Mouse (Mus musculus): ENCODE results near the gene Zcchc14. TPM values are rescaled to one million over a fixed set of nuclear protein-coding genes. Genes with fewer than 3 reads are reported as not detected.
"Not testable (repeated sequence)": the region's sequence is repeated elsewhere in the genome, so short reads cannot be mapped to it uniquely, and the experiment has no call there.

The Zcchc14 gene
- polyA plus RNA-seq, 1 experiment from 2014 or later: 12.6 TPM

- H3K27me3 ChIP-seq (replicated peaks): no peaks in the 10 kb centered on the region
- no peak overlapping the region for H3K4me2 ChIP-seq
- H3K9ac ChIP-seq: no peak overlapping the region
- H3K27ac ChIP-seq: no peak overlapping the region
- 0 out of 2 replicates have a peak, but pooled peaks cover 8% of the 10 kb centered on the region for H3K36me3 ChIP-seq
- no peak for ATAC-seq (ENCODE audit: insufficient read depth, low FRiP score, low read depth)
- no peak overlapping the region for H3K4me3 ChIP-seq (replicated peaks)
- H3K9me3 ChIP-seq: no peaks in the 10 kb centered on the region
- H3K4me1 ChIP-seq: no peaks in the 10 kb centered on the region
These were observed 39.3 kb downstream of the Zcchc14 start for GRCm38 (mm10) chr8:121613419-121613818.

GRCm38 (mm10) chr8:121609916-121610315 is 42.8 kb downstream of the Zcchc14 start:
- ATAC-seq (ENCODE audit: insufficient read depth, low FRiP score, low read depth): no peak
- H3K4me2 ChIP-seq: no peak overlapping the region
- H3K9ac ChIP-seq: no peak overlapping the region
- no peaks in the 10 kb centered on the region for H3K9me3 ChIP-seq
- no peaks in the 10 kb centered on the region for H3K4me1 ChIP-seq
- H3K27ac ChIP-seq: no peak overlapping the region
- H3K36me3 ChIP-seq: peaks cover 32% of the 10 kb centered on the region
- no peak overlapping the region for H3K4me3 ChIP-seq (replicated peaks)
- no peaks in the 10 kb centered on the region for H3K27me3 ChIP-seq (replicated peaks)
- 91% methylated on average over 11 of the region's 11 CpGs for WGBS

- no peak for ATAC-seq (ENCODE audit: insufficient read depth, low FRiP score, low read depth)
- 87% methylated on average over 15 of the region's 15 CpGs for WGBS
These were observed 43.5 kb downstream of the Zcchc14 start for GRCm38 (mm10) chr8:121609251-121609650.

GRCm38 (mm10) chr8:121607661-121608060 is 45.0 kb downstream of the Zcchc14 start:
- Histone ChIP-seq H3K36me3 (peaks cover 46% of the 10 kb centered on the region), H3K9me3 (no peaks in the 10 kb centered on the region), H3K4me3 (replicated peaks) (no peak overlapping the region), H3K27ac (no peak overlapping the region), H3K4me1 (no peaks in the 10 kb centered on the region), H3K9ac (no peak overlapping the region), H3K4me2 (no peak overlapping the region), H3K27me3 (replicated peaks) (no peaks in the 10 kb centered on the region)
- 82% methylated on average over 5 of the region's 5 CpGs for WGBS
- no peak for ATAC-seq (ENCODE audit: insufficient read depth, low FRiP score, low read depth)

More at GRCm38 (mm10) chr8:121609251-121609650, 43.5 kb downstream of the Zcchc14 start:
- H3K9me3 ChIP-seq: no peaks in the 10 kb centered on the region
- H3K27me3 ChIP-seq (replicated peaks): no peaks in the 10 kb centered on the region
- H3K4me1 ChIP-seq: no peaks in the 10 kb centered on the region
- H3K4me2 ChIP-seq: no peak overlapping the region
- H3K27ac ChIP-seq: no peak overlapping the region
- no peak overlapping the region for H3K9ac ChIP-seq
- H3K4me3 ChIP-seq (replicated peaks): no peak overlapping the region
- peaks cover 39% of the 10 kb centered on the region for H3K36me3 ChIP-seq

GRCm38 (mm10) chr8:121603801-121604200 is 48.9 kb downstream of the Zcchc14 start:
- WGBS: 92% methylated on average over 12 of the region's 12 CpGs
- Histone ChIP-seq H3K9ac (no peak overlapping the region), H3K9me3 (no peaks in the 10 kb centered on the region), H3K27ac (no peak overlapping the region), H3K4me2 (no peak overlapping the region), H3K27me3 (replicated peaks) (no peaks in the 10 kb centered on the region), H3K36me3 (peaks cover 58% of the 10 kb centered on the region), H3K4me1 (no peaks in the 10 kb centered on the region), H3K4me3 (replicated peaks) (no peak overlapping the region)
- no peak for ATAC-seq (ENCODE audit: insufficient read depth, low FRiP score, low read depth)

GRCm38 (mm10) chr8:121602860-121603259 is 49.8 kb downstream of the Zcchc14 start:
- H3K4me3 ChIP-seq (replicated peaks): no peak overlapping the region
- H3K27ac ChIP-seq: no peak overlapping the region
- no peaks in the 10 kb centered on the region for H3K27me3 ChIP-seq (replicated peaks)
- peaks cover 57% of the 10 kb centered on the region for H3K36me3 ChIP-seq
- no peak for ATAC-seq (ENCODE audit: insufficient read depth, low FRiP score, low read depth)
- WGBS: 15% methylated on average over 3 of the region's 3 CpGs
- no peaks in the 10 kb centered on the region for H3K4me1 ChIP-seq
- no peak overlapping the region for H3K9ac ChIP-seq
- no peak overlapping the region for H3K4me2 ChIP-seq
- no peaks in the 10 kb centered on the region for H3K9me3 ChIP-seq

GRCm38 (mm10) chr8:121602411-121602810 is 50.3 kb downstream of the Zcchc14 start:
- peaks cover 55% of the 10 kb centered on the region for H3K36me3 ChIP-seq
- H3K4me2 ChIP-seq: no peak overlapping the region
- 90% methylated on average over 12 of the region's 12 CpGs for WGBS
- no peak for ATAC-seq (ENCODE audit: insufficient read depth, low FRiP score, low read depth)
- no peaks in the 10 kb centered on the region for H3K27me3 ChIP-seq (replicated peaks)
- no peaks in the 10 kb centered on the region for H3K4me1 ChIP-seq
- no peaks in the 10 kb centered on the region for H3K9me3 ChIP-seq
- no peak overlapping the region for H3K9ac ChIP-seq
- no peak overlapping the region for H3K27ac ChIP-seq
- H3K4me3 ChIP-seq (replicated peaks): no peak overlapping the region

GRCm38 (mm10) chr8:121599842-121600241 is 52.9 kb downstream of the Zcchc14 start:
- Histone ChIP-seq H3K27ac (no peak overlapping the region), H3K4me1 (no peaks in the 10 kb centered on the region), H3K36me3 (peaks cover 45% of the 10 kb centered on the region), H3K9ac (no peak overlapping the region), H3K4me3 (replicated peaks) (no peak overlapping the region), H3K27me3 (replicated peaks) (no peaks in the 10 kb centered on the region), H3K4me2 (no peak overlapping the region), H3K9me3 (no peaks in the 10 kb centered on the region)
- WGBS: 83% methylated on average over 14 of the region's 14 CpGs
- ATAC-seq (ENCODE audit: insufficient read depth, low FRiP score, low read depth): no peak

- H3K9ac ChIP-seq: no peak overlapping the region
- no peak overlapping the region for H3K4me3 ChIP-seq (replicated peaks)
- H3K4me2 ChIP-seq: no peak overlapping the region
- H3K36me3 ChIP-seq: peaks cover 45% of the 10 kb centered on the region
- peak; percentile 75; the same call in 1 of the 2 replicates for ATAC-seq (ENCODE audit: insufficient read depth, low FRiP score, low read depth)
- peaks cover 7% of the 10 kb centered on the region; the same call in 1 of the 2 replicates for H3K4me1 ChIP-seq
- H3K9me3 ChIP-seq: no peaks in the 10 kb centered on the region
- H3K27me3 ChIP-seq (replicated peaks): no peaks in the 10 kb centered on the region
- WGBS: 33% methylated on average over 7 of the region's 7 CpGs
- H3K27ac ChIP-seq: no peak overlapping the region
These were observed 53.8 kb downstream of the Zcchc14 start for GRCm38 (mm10) chr8:121598892-121599291.

GRCm38 (mm10) chr8:121598190-121598589 is 54.5 kb downstream of the Zcchc14 start:
- Histone ChIP-seq H3K4me1 (peaks cover 7% of the 10 kb centered on the region; the same call in 1 of the 2 replicates), H3K4me3 (replicated peaks) (no peak overlapping the region), H3K36me3 (peaks cover 47% of the 10 kb centered on the region), H3K27me3 (replicated peaks) (no peaks in the 10 kb centered on the region), H3K27ac (no peak overlapping the region), H3K9me3 (no peaks in the 10 kb centered on the region), H3K4me2 (no peak overlapping the region), H3K9ac (no peak overlapping the region)
- ATAC-seq (ENCODE audit: insufficient read depth, low FRiP score, low read depth): no peak
- 90% methylated on average over 7 of the region's 7 CpGs for WGBS

- not testable (repeated sequence) for H3K9ac ChIP-seq; H3K27ac ChIP-seq; H3K4me3 ChIP-seq (replicated peaks); H3K27me3 ChIP-seq (replicated peaks); H3K4me2 ChIP-seq; H3K9me3 ChIP-seq; ATAC-seq (ENCODE audit: insufficient read depth, low FRiP score, low read depth)
- peaks cover 11% of the 10 kb centered on the region for H3K4me1 ChIP-seq
- H3K36me3 ChIP-seq: peaks cover 47% of the 10 kb centered on the region
- 79% methylated on average over 2 of the region's 2 CpGs for WGBS
These were observed 55.2 kb downstream of the Zcchc14 start for GRCm38 (mm10) chr8:121597492-121597891.

GRCm38 (mm10) chr8:121593983-121594382 is 58.7 kb downstream of the Zcchc14 start:
- no peaks in the 10 kb centered on the region for H3K9me3 ChIP-seq
- WGBS: 68% methylated on average over 9 of the region's 9 CpGs
- peaks cover 31% of the 10 kb centered on the region for H3K36me3 ChIP-seq

GRCm38 (mm10) chr8:121593293-121593692 is 59.4 kb downstream of the Zcchc14 start:
- H3K9ac ChIP-seq: no peak overlapping the region
- no peaks in the 10 kb centered on the region for H3K27me3 ChIP-seq (replicated peaks)
- H3K36me3 ChIP-seq: peaks cover 31% of the 10 kb centered on the region
- no peaks in the 10 kb centered on the region for H3K9me3 ChIP-seq
- no peak overlapping the region for H3K4me2 ChIP-seq
- 86% methylated on average over 5 of the region's 5 CpGs for WGBS
- no peak overlapping the region for H3K27ac ChIP-seq
- ATAC-seq (ENCODE audit: insufficient read depth, low FRiP score, low read depth): no peak
- H3K4me3 ChIP-seq (replicated peaks): no peak overlapping the region
- H3K4me1 ChIP-seq: peaks cover 25% of the 10 kb centered on the region

More at GRCm38 (mm10) chr8:121593983-121594382, 58.7 kb downstream of the Zcchc14 start:
- Histone ChIP-seq H3K9ac (no peak overlapping the region), H3K4me1 (peaks cover 25% of the 10 kb centered on the region), H3K4me3 (replicated peaks) (no peak overlapping the region), H3K27ac (0 out of 2 replicates have a peak overlapping the region, but pooled peaks have one; percentile 6), H3K4me2 (no peak overlapping the region), H3K27me3 (replicated peaks) (no peaks in the 10 kb centered on the region)
- no peak for ATAC-seq (ENCODE audit: insufficient read depth, low FRiP score, low read depth)
